Mouse (Mus musculus): Measurements from ENCODE around the gene Tmem184b. TPM values are rescaled to one million over a fixed set of nuclear protein-coding genes. Genes with fewer than 3 reads are reported as not detected.

Tmem184b gene
- polyA plus RNA-seq, 1 experiment from 2014 or later, result 38.8 TPM

DNA sequence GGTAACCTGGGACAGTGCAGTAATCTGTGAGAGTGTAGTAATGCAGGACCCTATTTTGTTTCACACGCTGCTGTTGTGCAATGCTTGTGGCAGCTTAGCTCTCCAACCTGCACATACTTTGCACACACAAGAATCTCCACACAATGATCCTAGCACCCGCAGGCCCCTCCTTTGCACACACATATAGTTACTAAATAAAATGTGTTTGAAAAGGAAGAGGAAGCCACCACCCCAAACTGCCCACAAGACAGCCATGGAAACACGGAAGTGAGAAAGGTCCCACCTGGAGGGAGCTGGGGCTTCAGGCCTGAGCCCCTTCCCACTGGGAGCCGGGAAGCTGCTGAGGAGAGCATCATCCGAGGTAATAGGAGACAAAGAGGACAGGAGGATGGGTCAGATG, 64.4 kb downstream of the Tmem184b start:
- Histone ChIP-seq H3K4me1 (replicated peaks; ENCODE audit: control insufficient read depth, insufficient read depth, low read length) (no peaks in the 10 kb centered on the region), H3K27ac (ENCODE audit: low read depth, low read length) (no peak overlapping the region), H3K9me3 (ENCODE audit: control insufficient read depth, low read length) (no peaks in the 10 kb centered on the region), H3K4me2 (no peak overlapping the region), H3K27me3 (replicated peaks; ENCODE audit: control insufficient read depth, insufficient read depth, low read length) (no peaks in the 10 kb centered on the region), H3K36me3 (ENCODE audit: control insufficient read depth, insufficient read depth, low read length) (no peaks in the 10 kb centered on the region), H3K4me3 (ENCODE audit: low read depth, low read length) (no peak overlapping the region), H3K9ac (ENCODE audit: low read depth, low read length) (no peak overlapping the region)
- 61% methylated on average over 5 of the region's 5 CpGs for WGBS
- no peak for DNase-seq (ENCODE audit: low spot score)
- no peak for ATAC-seq (replicated peaks; ENCODE audit: low FRiP score)

DNA sequence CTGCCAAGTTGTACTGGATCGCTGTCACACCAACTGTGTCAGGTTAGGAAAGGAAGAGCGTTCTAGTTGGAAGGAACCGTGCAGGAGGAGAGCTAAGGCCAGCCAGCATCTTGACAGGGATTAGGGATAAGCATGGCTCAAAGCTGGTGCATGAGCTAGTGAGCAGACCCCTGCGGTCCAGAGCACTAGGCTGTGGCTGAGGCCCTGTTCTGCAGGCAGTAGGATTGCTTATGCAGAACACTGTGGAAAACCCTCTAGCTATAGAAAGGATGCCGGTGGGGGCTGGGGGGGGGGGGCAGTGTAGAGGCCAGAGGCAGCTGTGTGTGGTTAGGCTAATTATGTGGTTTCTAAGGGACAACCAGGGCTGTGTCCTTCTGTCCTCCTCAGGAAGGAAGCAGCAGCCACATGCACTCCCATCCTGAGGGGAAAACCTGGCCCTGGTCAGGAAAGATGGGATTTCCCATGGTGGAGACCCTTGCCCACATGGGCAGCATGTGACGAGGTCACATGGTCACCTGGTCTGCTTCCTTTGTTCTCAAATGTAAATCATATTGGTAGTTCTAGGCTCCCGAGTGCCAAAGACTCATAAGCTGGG, 68.2 kb downstream of the Tmem184b start:
- no peaks in the 10 kb centered on the region for H3K27me3 ChIP-seq (replicated peaks; ENCODE audit: control insufficient read depth, insufficient read depth, low read length)
- WGBS, result 52% methylated on average over 7 of the region's 7 CpGs
- H3K9ac ChIP-seq (ENCODE audit: low read depth, low read length), result no peak overlapping the region
- H3K27ac ChIP-seq (ENCODE audit: low read depth, low read length), result no peak overlapping the region
- ATAC-seq (replicated peaks; ENCODE audit: low FRiP score), result no peak
- no peak overlapping the region for H3K4me2 ChIP-seq
- H3K4me3 ChIP-seq (ENCODE audit: low read depth, low read length), result no peak overlapping the region
- H3K9me3 ChIP-seq (ENCODE audit: control insufficient read depth, low read length), result no peaks in the 10 kb centered on the region
- no peak for DNase-seq (ENCODE audit: low spot score)
- no peaks in the 10 kb centered on the region for H3K36me3 ChIP-seq (ENCODE audit: control insufficient read depth, insufficient read depth, low read length)
- H3K4me1 ChIP-seq (replicated peaks; ENCODE audit: control insufficient read depth, insufficient read depth, low read length), result no peaks in the 10 kb centered on the region

DNA sequence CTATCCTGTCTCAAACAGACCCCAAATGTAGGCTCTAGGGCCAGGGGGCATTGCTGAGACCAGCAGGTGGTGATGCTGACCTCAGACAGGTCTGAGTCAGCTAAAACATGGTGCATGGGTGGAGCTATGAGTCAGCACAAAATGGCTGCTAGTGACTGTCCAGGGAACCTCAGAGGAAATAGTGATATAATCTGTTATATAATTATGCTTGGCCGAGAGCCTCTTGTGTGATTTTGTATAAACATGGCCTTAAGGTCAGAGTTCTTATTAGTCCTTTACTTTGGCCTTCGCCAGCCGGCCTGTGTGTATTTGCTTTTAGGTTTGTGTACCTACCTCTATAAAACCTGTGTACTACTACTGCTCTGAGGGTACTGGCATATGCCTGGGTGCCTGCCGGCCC, 70.0 kb downstream of the Tmem184b start:
- H3K4me3 ChIP-seq (ENCODE audit: low read depth, low read length), result no peak overlapping the region
- no peaks in the 10 kb centered on the region for H3K36me3 ChIP-seq (ENCODE audit: control insufficient read depth, insufficient read depth, low read length)
- 59% methylated on average over 4 of the region's 4 CpGs for WGBS
- DNase-seq (ENCODE audit: low spot score) (no peak), ATAC-seq (replicated peaks; ENCODE audit: low FRiP score) (0 out of 2 replicates have a peak, but pooled peaks have one; percentile 54)
- no peaks in the 10 kb centered on the region for H3K4me1 ChIP-seq (replicated peaks; ENCODE audit: control insufficient read depth, insufficient read depth, low read length)
- H3K4me2 ChIP-seq, result no peak overlapping the region
- no peaks in the 10 kb centered on the region for H3K27me3 ChIP-seq (replicated peaks; ENCODE audit: control insufficient read depth, insufficient read depth, low read length)
- no peaks in the 10 kb centered on the region for H3K9me3 ChIP-seq (ENCODE audit: control insufficient read depth, low read length)
- no peak overlapping the region for H3K9ac ChIP-seq (ENCODE audit: low read depth, low read length)
- H3K27ac ChIP-seq (ENCODE audit: low read depth, low read length), result peak overlapping the region; percentile 26; the same call in 1 of the 2 replicates

DNA sequence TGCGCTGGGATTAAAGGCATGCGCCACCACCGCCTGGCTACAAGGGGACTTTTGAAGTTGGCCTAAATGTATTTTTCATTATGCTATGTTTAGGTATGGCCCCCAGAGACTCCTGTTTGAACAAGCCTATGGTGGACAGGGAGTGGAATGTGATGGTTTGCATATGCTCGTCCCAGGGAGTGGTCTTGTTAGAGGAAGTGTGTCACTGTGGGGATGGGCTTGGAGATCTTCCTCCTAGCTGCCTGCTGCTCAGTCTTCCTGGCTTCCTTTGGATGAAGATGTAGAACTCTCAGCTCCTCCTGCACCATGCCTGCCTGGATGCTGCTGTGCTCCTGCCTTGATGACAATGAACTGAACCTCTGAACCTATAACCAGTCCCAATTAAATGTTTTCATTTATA, 72.8 kb downstream of the Tmem184b start:
- peaks cover 13% of the 10 kb centered on the region for H3K4me1 ChIP-seq (replicated peaks; ENCODE audit: control insufficient read depth, insufficient read depth, low read length)

DNA sequence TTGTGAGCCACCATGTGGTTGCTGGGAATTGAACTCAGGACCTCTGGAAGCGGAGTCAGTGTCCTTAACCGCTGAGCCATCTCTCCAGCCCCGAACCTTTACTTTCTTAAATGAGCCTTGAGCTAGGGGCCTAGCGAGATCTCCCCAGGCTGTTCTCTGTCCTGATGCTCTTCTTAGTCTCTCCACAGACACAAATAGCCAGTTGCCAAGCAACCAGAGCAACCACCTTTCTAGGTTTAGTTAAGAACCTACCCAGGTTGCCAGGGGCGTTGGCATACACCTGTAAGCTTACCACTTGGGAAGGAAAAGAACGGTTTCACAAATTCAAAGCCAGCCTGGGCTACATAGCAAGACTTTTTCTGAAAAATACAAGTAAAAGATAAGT, 73.4 kb downstream of the Tmem184b start:
- Histone ChIP-seq H3K9ac (ENCODE audit: low read depth, low read length) (no peak overlapping the region), H3K9me3 (ENCODE audit: control insufficient read depth, low read length) (no peaks in the 10 kb centered on the region), H3K4me2 (no peak overlapping the region), H3K4me3 (ENCODE audit: low read depth, low read length) (no peak overlapping the region), H3K4me1 (replicated peaks; ENCODE audit: control insufficient read depth, insufficient read depth, low read length) (peaks cover 19% of the 10 kb centered on the region), H3K36me3 (ENCODE audit: control insufficient read depth, insufficient read depth, low read length) (no peaks in the 10 kb centered on the region), H3K27me3 (replicated peaks; ENCODE audit: control insufficient read depth, insufficient read depth, low read length) (no peaks in the 10 kb centered on the region), H3K27ac (ENCODE audit: low read depth, low read length) (no peak overlapping the region)
- WGBS, result 92% methylated on average over 6 of the region's 6 CpGs
- no peak for ATAC-seq (replicated peaks; ENCODE audit: low FRiP score)
- no peak for DNase-seq (ENCODE audit: low spot score)

More for the DNA sequence above, 72.8 kb downstream of the Tmem184b start:
- Histone ChIP-seq H3K4me2 (no peak overlapping the region), H3K9me3 (ENCODE audit: control insufficient read depth, low read length) (no peaks in the 10 kb centered on the region), H3K27me3 (replicated peaks; ENCODE audit: control insufficient read depth, insufficient read depth, low read length) (no peaks in the 10 kb centered on the region), H3K9ac (ENCODE audit: low read depth, low read length) (no peak overlapping the region), H3K4me3 (ENCODE audit: low read depth, low read length) (no peak overlapping the region), H3K36me3 (ENCODE audit: control insufficient read depth, insufficient read depth, low read length) (no peaks in the 10 kb centered on the region), H3K27ac (ENCODE audit: low read depth, low read length) (no peak overlapping the region)
- DNase-seq (ENCODE audit: low spot score), result no peak
- ATAC-seq (replicated peaks; ENCODE audit: low FRiP score), result no peak
- 79% methylated on average over 4 of the region's 4 CpGs for WGBS

DNA sequence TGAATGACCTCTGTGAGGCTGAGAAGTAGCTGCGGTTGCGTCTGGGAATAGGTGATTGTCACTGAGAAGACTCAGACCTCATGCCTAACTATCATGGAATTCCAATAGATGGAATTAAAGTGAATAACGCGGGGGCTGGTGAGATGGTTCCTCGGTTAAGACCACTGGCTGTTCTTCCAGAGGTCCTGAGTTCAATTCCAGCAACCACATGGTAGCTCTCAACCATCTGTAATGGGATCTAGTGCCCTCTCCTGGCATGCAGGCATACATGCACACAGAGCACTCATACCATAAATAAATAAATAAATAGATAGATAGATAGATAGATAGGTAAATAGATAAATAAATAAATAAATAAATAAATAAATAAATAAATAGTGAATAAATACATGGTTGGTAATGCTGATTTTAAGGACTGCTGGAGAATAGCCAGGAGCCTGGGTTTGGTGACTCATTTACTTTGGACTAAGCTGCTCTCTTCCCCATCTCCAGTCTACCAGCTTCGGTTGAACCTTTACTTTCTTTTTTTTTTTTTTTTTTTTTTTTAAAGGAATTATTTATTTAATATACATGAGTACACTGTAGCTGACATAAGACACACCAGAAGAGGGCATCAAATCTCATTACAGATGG, 73.9 kb downstream of the Tmem184b start:
- H3K9me3 ChIP-seq (ENCODE audit: control insufficient read depth, low read length), result no peaks in the 10 kb centered on the region
- 91% methylated on average over 6 of the region's 6 CpGs for WGBS
- H3K4me1 ChIP-seq (replicated peaks; ENCODE audit: control insufficient read depth, insufficient read depth, low read length), result peaks cover 24% of the 10 kb centered on the region
- no peak overlapping the region for H3K4me3 ChIP-seq (ENCODE audit: low read depth, low read length)
- DNase-seq (ENCODE audit: low spot score) (no peak), ATAC-seq (replicated peaks; ENCODE audit: low FRiP score) (no peak)
- no peaks in the 10 kb centered on the region for H3K36me3 ChIP-seq (ENCODE audit: control insufficient read depth, insufficient read depth, low read length)
- peak overlapping the region; percentile 81; the same call in 1 of the 2 replicates for H3K4me2 ChIP-seq
- no peaks in the 10 kb centered on the region for H3K27me3 ChIP-seq (replicated peaks; ENCODE audit: control insufficient read depth, insufficient read depth, low read length)
- no peak overlapping the region for H3K27ac ChIP-seq (ENCODE audit: low read depth, low read length)
- no peak overlapping the region for H3K9ac ChIP-seq (ENCODE audit: low read depth, low read length)

DNA sequence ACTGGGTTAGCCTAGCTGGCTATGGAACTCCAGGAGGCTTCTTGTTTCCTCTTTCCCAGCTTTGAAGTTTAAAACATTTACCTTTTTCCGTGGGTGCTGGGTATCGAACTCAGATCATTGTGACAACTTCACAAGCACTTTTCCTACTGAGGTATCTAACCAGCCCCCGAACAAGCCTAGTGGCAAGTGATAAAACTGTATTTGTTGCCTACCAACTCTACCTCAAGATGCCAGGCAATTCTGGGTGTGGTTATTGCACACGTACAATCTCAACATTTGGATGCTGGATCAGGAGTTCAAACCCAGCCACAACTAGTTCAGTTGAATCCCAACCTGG, 74.5 kb downstream of the Tmem184b start:
- Histone ChIP-seq H3K9ac (ENCODE audit: low read depth, low read length) (peak overlapping the region; percentile 44; the same call in 1 of the 2 replicates), H3K4me2 (peak overlapping the region; percentile 81), H3K27me3 (replicated peaks; ENCODE audit: control insufficient read depth, insufficient read depth, low read length) (no peaks in the 10 kb centered on the region), H3K4me3 (ENCODE audit: low read depth, low read length) (peak overlapping the region; percentile 62; the same call in 1 of the 2 replicates), H3K9me3 (ENCODE audit: control insufficient read depth, low read length) (no peaks in the 10 kb centered on the region), H3K27ac (ENCODE audit: low read depth, low read length) (peak overlapping the region; percentile 70), H3K4me1 (replicated peaks; ENCODE audit: control insufficient read depth, insufficient read depth, low read length) (peaks cover 28% of the 10 kb centered on the region), H3K36me3 (ENCODE audit: control insufficient read depth, insufficient read depth, low read length) (no peaks in the 10 kb centered on the region)
- no peak for ATAC-seq (replicated peaks; ENCODE audit: low FRiP score)
- no peak for DNase-seq (ENCODE audit: low spot score)
- 76% methylated on average over 4 of the region's 4 CpGs for WGBS

DNA sequence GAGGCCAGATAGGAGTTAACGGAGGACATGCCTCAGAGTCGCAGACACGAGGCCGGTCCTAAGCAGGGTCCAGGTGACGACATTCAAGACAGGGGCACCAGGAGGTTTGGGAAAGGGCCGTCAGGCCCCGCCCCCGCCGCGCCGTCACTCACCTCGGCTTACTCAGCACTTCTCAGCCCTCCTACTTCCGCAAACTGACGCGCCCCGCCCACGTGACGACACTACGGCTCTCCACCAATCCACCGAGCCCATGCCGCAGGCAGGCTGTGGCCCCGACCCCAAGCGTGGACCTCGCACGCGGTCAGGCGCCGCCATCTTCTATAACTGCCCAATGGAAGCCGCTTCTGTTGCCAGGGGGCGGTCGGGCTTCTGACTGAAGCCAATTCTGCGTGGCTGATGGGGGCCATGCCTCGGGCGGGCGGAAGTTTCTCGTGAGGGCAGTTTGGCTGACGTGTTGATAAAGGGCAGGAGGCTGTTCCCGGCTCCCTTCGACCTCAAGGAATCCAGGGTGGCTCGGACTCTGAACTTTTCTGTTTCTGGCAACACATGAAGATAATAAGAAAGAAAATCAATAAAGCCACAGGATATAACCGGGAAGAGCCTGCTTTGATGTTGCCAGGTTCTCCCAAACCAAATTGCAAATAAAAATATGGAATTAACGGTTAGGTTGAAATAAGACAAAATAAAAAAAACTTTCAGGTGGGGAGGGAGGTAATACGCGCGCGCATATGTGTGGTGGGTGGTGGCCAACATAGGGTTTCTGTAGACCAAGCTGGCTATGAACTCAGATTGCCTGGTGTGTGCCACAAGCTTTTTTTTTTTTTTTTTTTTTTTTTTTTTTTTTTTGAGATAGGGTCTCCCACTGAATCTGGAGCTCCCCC, 75.1 kb downstream of the Tmem184b start, which contains the start of gene Pla2g6:
Gene Pla2g6 (minus strand): TSS at position 333 of the 881 bp plus-strand sequence.
- H3K4me1 ChIP-seq (replicated peaks; ENCODE audit: control insufficient read depth, insufficient read depth, low read length), result peaks cover 34% of the 10 kb centered on the region
- H3K9ac ChIP-seq (ENCODE audit: low read depth, low read length), result peak within 1 kb of the TSS; percentile 91
- 2% methylated on average over 46 of the region's 46 CpGs for WGBS
- H3K9me3 ChIP-seq (ENCODE audit: control insufficient read depth, low read length), result no peaks in the 10 kb centered on the region
- DNase-seq (ENCODE audit: low spot score) (peak; percentile 99), ATAC-seq (replicated peaks; ENCODE audit: low FRiP score) (peak; percentile 95)
- H3K4me3 ChIP-seq (ENCODE audit: low read depth, low read length), result peak within 1 kb of the TSS; percentile 62
- H3K4me2 ChIP-seq, result peak within 1 kb of the TSS; percentile 81
- no peaks in the 10 kb centered on the region for H3K36me3 ChIP-seq (ENCODE audit: control insufficient read depth, insufficient read depth, low read length)
- H3K27me3 ChIP-seq (replicated peaks; ENCODE audit: control insufficient read depth, insufficient read depth, low read length), result no peaks in the 10 kb centered on the region
- H3K27ac ChIP-seq (ENCODE audit: low read depth, low read length), result peak within 1 kb of the TSS; percentile 91

Data from liver, embryonic 11.5 days (tissue).